Mouse (Mus musculus) erythroblast, embryonic 14.5 days (primary cell): ENCODE data around the gene 1700123O20Rik. TPM values are rescaled to one million over a fixed set of nuclear protein-coding genes. Genes with fewer than 3 reads are reported as not detected.

Source experiments
- H3K27me3 ChIP-seq: 2 replicates; pipeline ENCODE4 v1.6.1; 2012; ENCODE audit warnings: inconsistent platforms; ENCODE audit not compliant: control insufficient read depth
- H3K36me3 ChIP-seq: 2 replicates; pipeline ENCODE4 v1.6.1; 2012; ENCODE audit warnings: mild to moderate bottlenecking, inconsistent platforms; ENCODE audit not compliant: control insufficient read depth
- H3K4me1 ChIP-seq: 2 replicates; pipeline ENCODE4 v1.6.1; 2012; ENCODE audit warnings: inconsistent platforms; ENCODE audit not compliant: control insufficient read depth
- H3K4me3 ChIP-seq: replicated peaks from 2 replicates; pipeline ENCODE3; 2012; ENCODE audit warnings: moderate library complexity, mild to moderate bottlenecking, inconsistent platforms
- H3K9me3 ChIP-seq: 2 replicates; pipeline ENCODE4 v1.6.1; 2012; ENCODE audit warnings: low read length, inconsistent platforms, mixed read lengths; ENCODE audit not compliant: control insufficient read depth
- GATA1 ChIP-seq: IDR thresholded peaks from 2 replicates; pipeline ENCODE4 v1.6.1; 2012; ENCODE audit warnings: low read length, inconsistent platforms, mixed read lengths
- TAL1 ChIP-seq: IDR thresholded peaks from 3 replicates; pipeline ENCODE4 v1.6.1; 2012; ENCODE audit warnings: low read length, inconsistent platforms, mixed read lengths
- polyA plus RNA-seq: library from polyadenylated mRNA; stranded (reverse); fragments of >175 nt; gene quantifications from 2 replicates; pipeline ENCODE4 v1.2.3, GENCODE M21; 2012

The 1700123O20Rik gene
- polyA plus RNA-seq, 1 experiment, result 4.9 TPM

GRCm38 (mm10) chr14:54695042-54695441, 9.0 kb downstream of the 1700123O20Rik start:
- no peaks in the 10 kb centered on the region for H3K4me1 ChIP-seq
- peaks cover 37% of the 10 kb centered on the region for H3K36me3 ChIP-seq
- no peak overlapping the region for H3K4me3 ChIP-seq
- H3K27me3 ChIP-seq, result peaks cover 6% of the 10 kb centered on the region
- H3K9me3 ChIP-seq, result no peaks in the 10 kb centered on the region
- TF ChIP-seq TAL1, result no peak
- no peak for TF ChIP-seq GATA1

DNA sequence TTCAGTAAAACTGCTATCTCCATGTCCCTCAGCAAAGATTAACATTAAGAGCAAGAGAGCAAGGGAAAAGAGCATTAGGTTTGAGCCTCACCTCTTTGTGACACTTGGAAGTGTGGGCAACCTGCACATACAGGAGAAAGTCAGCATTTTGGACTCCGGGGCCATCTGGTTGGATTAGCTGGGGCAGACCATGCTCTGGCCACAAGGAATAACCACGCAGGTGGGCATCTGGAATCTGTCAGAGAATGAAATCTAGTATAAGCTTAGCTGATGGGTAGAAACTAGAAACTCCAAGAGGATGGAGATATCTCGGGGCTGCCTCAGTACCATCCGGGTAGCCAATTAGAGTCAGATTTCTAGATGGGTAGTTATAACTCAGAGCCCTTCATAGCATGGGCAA, 10.7 kb downstream of the 1700123O20Rik start:
- TF ChIP-seq TAL1 (no peak), GATA1 (no peak)
- Histone ChIP-seq H3K27me3 (peaks cover 10% of the 10 kb centered on the region), H3K4me3 (no peak overlapping the region), H3K9me3 (no peaks in the 10 kb centered on the region), H3K4me1 (peaks cover 3% of the 10 kb centered on the region), H3K36me3 (peaks cover 25% of the 10 kb centered on the region)

GRCm38 (mm10) chr14:54698733-54699132, 12.7 kb downstream of the 1700123O20Rik start, which contains the start of gene Gm29776:
TSS of gene Gm29776 (minus strand) at chr14:54698833.
- no peaks in the 10 kb centered on the region for H3K9me3 ChIP-seq
- peaks cover 11% of the 10 kb centered on the region for H3K36me3 ChIP-seq
- no peak for TF ChIP-seq TAL1
- TF ChIP-seq GATA1, result no peak
- no peak within 1 kb of the TSS for H3K4me3 ChIP-seq
- H3K4me1 ChIP-seq, result peaks cover 4% of the 10 kb centered on the region
- peaks cover 29% of the 10 kb centered on the region for H3K27me3 ChIP-seq

GRCm38 (mm10) chr14:54699586-54699985, 13.6 kb downstream of the 1700123O20Rik start:
- TF ChIP-seq TAL1 (no peak), GATA1 (no peak)
- Histone ChIP-seq H3K4me1 (peaks cover 4% of the 10 kb centered on the region), H3K9me3 (no peaks in the 10 kb centered on the region), H3K4me3 (no peak overlapping the region), H3K27me3 (peaks cover 32% of the 10 kb centered on the region), H3K36me3 (peaks cover 3% of the 10 kb centered on the region; the same call in 1 of the 2 replicates)

DNA sequence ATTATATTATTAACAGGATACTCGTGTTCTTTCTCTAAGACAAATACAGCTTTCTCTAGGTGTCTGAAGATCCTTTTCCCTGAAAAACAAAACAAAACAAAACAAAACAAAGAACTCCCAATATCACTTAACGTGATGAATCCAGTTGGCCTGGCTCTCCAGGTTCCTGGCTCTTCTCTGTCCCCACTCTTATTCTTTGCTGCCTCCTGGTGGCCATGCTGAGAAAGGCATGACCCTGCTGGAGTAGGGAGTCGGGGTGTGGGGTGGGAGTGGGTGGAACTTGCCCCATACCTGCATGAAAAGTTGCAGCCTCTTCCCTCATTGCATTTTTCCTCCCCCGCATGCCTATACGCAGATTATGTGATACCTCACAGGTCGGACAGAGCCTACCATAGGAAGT, 15.3 kb downstream of the 1700123O20Rik start:
- Histone ChIP-seq H3K9me3 (no peaks in the 10 kb centered on the region), H3K36me3 (no peaks in the 10 kb centered on the region), H3K4me1 (peaks cover 20% of the 10 kb centered on the region), H3K27me3 (peaks cover 35% of the 10 kb centered on the region), H3K4me3 (no peak overlapping the region)
- no peak for TF ChIP-seq GATA1
- no peak for TF ChIP-seq TAL1

DNA sequence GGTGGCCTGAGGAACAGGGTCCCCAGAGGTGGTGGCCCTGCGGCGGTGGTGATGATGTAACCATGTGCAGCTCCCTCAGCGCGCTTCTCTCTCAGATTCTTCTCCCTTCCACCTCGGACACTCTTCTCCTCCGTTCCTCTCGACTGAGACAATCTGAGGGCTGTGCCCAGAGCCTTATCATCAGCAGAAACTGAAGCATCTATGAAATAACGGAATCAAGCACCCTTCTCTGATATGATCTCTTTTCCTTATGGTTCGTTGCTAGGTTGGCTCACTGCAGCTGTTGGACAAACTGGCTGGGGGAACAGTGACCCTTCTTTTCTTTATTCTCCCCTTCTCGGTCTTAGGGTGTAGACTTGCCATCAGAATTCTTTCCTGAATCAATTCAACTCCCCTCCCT, 17.2 kb downstream of the 1700123O20Rik start:
- Histone ChIP-seq H3K27me3 (peaks cover 53% of the 10 kb centered on the region), H3K4me1 (peaks cover 29% of the 10 kb centered on the region), H3K36me3 (no peaks in the 10 kb centered on the region), H3K4me3 (no peak overlapping the region), H3K9me3 (no peaks in the 10 kb centered on the region)
- no peak for TF ChIP-seq GATA1
- TF ChIP-seq TAL1, result no peak

DNA sequence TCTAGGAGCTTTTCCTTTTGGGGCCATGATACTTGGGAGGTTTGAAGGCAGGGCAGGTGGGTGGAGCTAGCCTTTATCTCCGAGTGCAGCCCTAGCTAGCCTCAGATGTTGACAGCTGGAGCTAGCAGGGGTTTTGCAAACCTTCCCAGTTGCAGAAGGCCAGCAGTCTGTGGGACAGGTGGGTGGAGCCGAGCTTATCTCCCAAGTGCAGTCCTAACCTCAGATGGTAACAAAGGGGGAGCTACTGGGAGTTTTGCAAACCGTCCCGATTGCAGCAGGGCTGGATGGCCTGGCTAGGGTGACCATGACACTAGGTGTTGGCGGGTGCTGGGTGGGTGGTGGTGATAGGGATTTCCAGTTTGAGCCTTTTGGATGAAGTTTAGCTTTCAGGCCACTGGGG, 19.8 kb downstream of the 1700123O20Rik start:
- peaks cover 31% of the 10 kb centered on the region for H3K4me1 ChIP-seq
- H3K27me3 ChIP-seq, result peaks cover 75% of the 10 kb centered on the region
- H3K4me3 ChIP-seq, result peak overlapping the region; percentile 29
- H3K9me3 ChIP-seq, result no peaks in the 10 kb centered on the region
- peak; percentile 93 for TF ChIP-seq TAL1
- peak; percentile 82 for TF ChIP-seq GATA1
- H3K36me3 ChIP-seq, result no peaks in the 10 kb centered on the region

- H3K27me3 ChIP-seq, result peaks cover 79% of the 10 kb centered on the region
- H3K9me3 ChIP-seq, result no peaks in the 10 kb centered on the region
- H3K4me1 ChIP-seq, result peaks cover 28% of the 10 kb centered on the region
- no peak for TF ChIP-seq GATA1
- no peak for TF ChIP-seq TAL1
- no peaks in the 10 kb centered on the region for H3K36me3 ChIP-seq
- H3K4me3 ChIP-seq, result no peak overlapping the region
Measured at GRCm38 (mm10) chr14:54706589-54707320, 20.7 kb downstream of the 1700123O20Rik start.

- no peaks in the 10 kb centered on the region for H3K9me3 ChIP-seq
- H3K4me3 ChIP-seq, result no peak overlapping the region
- TF ChIP-seq GATA1, result no peak
- no peaks in the 10 kb centered on the region for H3K36me3 ChIP-seq
- H3K27me3 ChIP-seq, result peaks cover 62% of the 10 kb centered on the region
- H3K4me1 ChIP-seq, result peaks cover 35% of the 10 kb centered on the region
Measured at GRCm38 (mm10) chr14:54709054-54709453, 23.0 kb downstream of the 1700123O20Rik start.

- TF ChIP-seq GATA1 (no peak), TAL1 (no peak)
- peaks cover 65% of the 10 kb centered on the region for H3K27me3 ChIP-seq
- no peak within 1 kb of the TSS for H3K4me3 ChIP-seq
- no peaks in the 10 kb centered on the region for H3K9me3 ChIP-seq
- H3K36me3 ChIP-seq, result no peaks in the 10 kb centered on the region
- H3K4me1 ChIP-seq, result peaks cover 22% of the 10 kb centered on the region
Measured at GRCm38 (mm10) chr14:54712074-54712473, 26.1 kb downstream of the 1700123O20Rik start, which contains the start of gene Cebpe. TSS of gene Cebpe (minus strand) at chr14:54712174.
